Mouse (Mus musculus): ENCODE data around the gene Lrrn1.
A peak's percentile ranks its signal among the peaks of the same experiment; 100 is the strongest.

The Lrrn1 gene

GRCm38 (mm10) chr6:107583759-107584383 lies 54.3 kb downstream of the Lrrn1 start:
- DNase-seq (ENCODE audit: low read depth, low spot score): peak; percentile 24

GRCm38 (mm10) chr6:107605151-107605550 lies 75.6 kb downstream of the Lrrn1 start:
- DNase-seq (ENCODE audit: low read depth, low spot score): no peak

- DNase-seq (ENCODE audit: low read depth, low spot score): no peak
Measured at GRCm38 (mm10) chr6:107614288-107614687, 84.7 kb downstream of the Lrrn1 start.

All from ZHBTc4 (cell line).